Mouse (Mus musculus): ENCODE data around the gene Tial1.

Tial1 gene

GRCm38 (mm10) chr7:128416664-128417063 lies 44.9 kb downstream of the Tial1 start:
- DNase-seq (ENCODE audit: low read depth, low spot score), result no peak

DNA sequence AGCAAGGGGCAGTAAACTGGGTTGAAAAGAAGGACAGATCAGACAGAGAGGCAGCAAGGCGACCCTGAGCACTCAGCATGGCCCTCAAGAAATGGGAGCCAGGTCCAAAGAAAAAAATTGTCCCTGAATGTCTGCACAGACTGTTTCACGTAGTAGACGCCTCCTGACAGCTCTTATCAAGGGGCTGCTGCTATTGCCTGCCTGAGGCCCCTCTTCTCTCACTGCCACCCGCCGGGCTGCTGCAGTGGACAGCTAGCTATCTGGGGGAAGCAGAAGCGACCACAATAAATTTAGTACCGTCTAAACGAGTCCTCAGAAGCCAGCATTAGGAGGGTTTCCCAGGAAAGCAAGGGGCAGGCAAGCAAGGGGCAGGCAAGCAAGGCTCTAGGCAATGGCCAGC lies 47.1 kb downstream of the Tial1 start:
- DNase-seq (ENCODE audit: low read depth, low spot score), result no peak

GRCm38 (mm10) chr7:128412071-128412833 lies 49.3 kb downstream of the Tial1 start:
- no peak for DNase-seq (ENCODE audit: low read depth, low spot score)

GRCm38 (mm10) chr7:128410708-128411413 lies 50.7 kb downstream of the Tial1 start:
- DNase-seq (ENCODE audit: low read depth, low spot score), result no peak

DNA sequence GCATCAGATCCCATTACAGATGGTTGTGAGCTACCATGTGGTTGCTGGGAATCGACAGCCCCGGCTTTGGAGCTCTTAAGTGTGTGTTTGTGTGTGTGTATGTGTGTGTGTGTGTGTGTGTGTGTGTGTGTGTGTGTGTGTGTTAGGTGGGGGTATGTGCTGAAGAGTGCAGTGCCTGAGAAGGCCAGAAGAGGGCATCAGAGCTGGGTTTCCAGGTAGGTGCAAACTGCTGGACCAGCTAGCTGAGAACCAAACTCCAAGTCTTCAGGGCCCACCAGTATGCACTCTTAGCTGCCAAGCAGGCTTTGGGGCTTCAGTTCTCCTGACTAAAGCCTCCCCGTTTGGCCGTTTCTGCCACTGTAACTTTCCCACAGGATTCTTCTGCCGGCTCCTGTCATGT lies 53.3 kb downstream of the Tial1 start:
- no peak for DNase-seq (ENCODE audit: low read depth, low spot score)

DNA sequence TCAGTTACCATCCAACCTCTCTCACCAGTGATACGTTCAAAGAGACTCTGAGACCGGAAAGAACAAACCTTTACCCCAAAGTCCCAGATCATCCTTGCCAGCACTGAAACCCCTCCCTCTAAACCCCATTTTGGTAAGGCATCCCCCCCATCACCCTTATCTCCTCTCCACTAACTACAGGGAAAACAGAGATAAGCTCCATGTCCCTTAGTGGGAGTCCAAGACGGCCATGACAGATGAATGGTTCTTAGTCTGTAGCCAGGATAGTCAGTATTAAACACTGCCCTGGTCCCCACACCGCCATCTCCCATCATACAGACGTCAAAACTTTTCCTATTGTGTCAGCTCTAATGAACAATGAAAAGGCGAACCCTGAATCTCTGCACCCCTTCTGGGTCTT lies 57.5 kb downstream of the Tial1 start:
- no peak for DNase-seq (ENCODE audit: low read depth, low spot score)

DNA sequence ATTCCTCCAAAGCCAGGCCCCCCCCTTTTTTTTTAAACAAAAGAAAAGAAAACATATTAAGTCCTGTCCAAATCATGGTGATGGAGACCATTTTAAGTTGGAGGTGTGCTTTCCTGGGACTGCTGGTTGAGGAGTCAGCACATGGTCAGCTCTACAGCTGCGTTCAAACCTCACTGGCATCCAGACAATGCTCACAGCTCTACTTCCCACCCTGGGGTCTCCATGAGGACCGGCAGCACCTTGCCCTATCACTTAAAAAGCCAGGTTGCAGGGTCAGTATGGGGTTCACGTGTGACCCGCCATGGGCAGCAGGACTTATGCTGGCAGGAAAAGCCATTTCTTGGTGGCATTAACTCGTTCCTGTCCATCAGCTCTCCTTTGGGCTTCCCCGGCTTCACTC lies 57.9 kb downstream of the Tial1 start:
- no peak for DNase-seq (ENCODE audit: low read depth, low spot score)

DNA sequence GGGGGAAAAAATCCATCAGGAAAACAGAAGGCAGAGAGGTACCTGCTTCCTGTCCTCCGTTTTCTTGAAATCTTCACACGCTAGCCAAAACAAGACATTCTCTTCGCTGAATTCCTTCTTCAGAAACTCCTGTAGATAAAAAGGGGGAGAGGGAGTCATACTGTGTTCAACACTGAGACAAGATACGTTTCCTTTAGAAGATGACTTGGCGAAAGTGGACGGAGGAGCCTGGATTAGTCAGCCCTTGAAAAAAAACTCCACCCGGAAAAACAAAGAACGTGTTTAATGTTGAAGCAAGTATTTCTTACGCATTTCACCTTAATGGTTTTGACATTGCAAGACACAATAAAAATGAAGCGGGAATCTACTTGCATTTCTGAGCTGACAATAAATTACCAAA lies 58.4 kb downstream of the Tial1 start:
- no peak for DNase-seq (ENCODE audit: low read depth, low spot score)

GRCm38 (mm10) chr7:128402577-128402976 lies 58.9 kb downstream of the Tial1 start:
- no peak for DNase-seq (ENCODE audit: low read depth, low spot score)

- DNase-seq (ENCODE audit: low read depth, low spot score), result no peak
Measured at GRCm38 (mm10) chr7:128398664-128399063, 62.9 kb downstream of the Tial1 start.

- no peak for DNase-seq (ENCODE audit: low read depth, low spot score)
Measured at GRCm38 (mm10) chr7:128397066-128397465, 64.5 kb downstream of the Tial1 start.

GRCm38 (mm10) chr7:128393756-128394155 lies 67.8 kb downstream of the Tial1 start:
- no peak for DNase-seq (ENCODE audit: low read depth, low spot score)

DNA sequence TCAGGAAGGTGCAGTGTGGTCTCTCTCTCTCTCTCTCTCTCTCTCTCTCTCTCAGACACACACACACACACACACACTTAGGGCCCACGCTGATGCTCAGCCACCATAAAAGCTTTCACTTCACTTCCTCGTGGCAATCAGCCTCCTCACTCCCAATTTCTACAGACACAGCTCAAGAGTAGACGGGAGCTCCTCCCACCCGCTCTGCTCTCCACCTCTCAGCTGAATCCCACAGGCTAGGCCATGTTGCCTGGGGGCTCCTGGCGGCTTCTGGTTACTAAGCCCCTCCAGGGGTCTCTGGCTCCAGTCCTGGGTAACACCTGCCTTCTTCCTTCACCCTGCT lies 68.6 kb downstream of the Tial1 start:
- no peak for DNase-seq (ENCODE audit: low read depth, low spot score)

GRCm38 (mm10) chr7:128392071-128392971 lies 69.2 kb downstream of the Tial1 start:
- DNase-seq (ENCODE audit: low read depth, low spot score), result no peak

DNA sequence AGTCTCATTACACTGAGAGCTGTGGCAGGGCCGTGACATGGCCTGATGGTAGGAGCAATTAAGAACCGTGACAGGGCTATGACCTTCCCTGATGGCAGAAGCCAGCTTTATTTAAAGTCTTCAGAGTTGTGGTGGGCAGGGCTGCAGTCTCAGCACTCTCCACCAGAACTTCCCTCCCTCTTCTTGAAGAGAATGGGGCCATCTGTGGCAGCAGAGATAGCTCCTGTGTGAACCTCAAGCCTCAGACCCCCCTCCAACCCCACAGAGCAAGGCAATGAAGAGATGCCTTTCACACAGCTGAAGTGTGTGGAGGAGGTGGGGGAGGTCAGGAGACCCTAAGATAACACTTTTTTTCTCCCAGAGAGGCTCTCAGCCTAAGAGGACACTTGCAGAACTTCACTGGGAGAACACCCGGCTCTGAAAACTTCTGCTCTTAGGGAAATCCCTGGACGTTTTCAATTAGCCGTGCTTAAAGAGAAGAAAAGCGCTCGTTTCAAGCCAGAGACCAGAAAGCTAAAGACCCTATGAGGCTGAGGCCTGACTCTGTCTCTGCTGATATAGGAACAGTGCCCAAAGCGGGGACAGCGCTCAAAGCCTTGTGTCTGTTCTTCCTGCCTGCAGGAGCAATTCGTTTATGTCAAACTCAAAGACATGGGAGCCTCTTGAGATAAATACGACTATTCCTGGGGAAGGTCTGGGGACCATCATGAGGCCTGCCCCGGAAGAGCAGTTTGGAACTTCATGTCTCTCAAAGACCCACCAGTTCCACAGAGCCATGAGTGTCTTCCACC lies 70.1 kb downstream of the Tial1 start:
- DNase-seq (ENCODE audit: low read depth, low spot score), result no peak

All from retina, adult 2 months (tissue).